Mouse (Mus musculus) heart, postnatal 36 days (tissue): ENCODE results near the gene Aff3. TPM values are rescaled to one million over a fixed set of nuclear protein-coding genes. Genes with fewer than 3 reads are reported as not detected.

Experiments
- DNase-seq, 2 experiments: peaks; one replicate each; pipeline ENCODE4 v3.0.0; 2021 to 2022
- intact Hi-C: fragments of 180-260 bp; cut with DNase I; formaldehyde crosslinking; loops from one replicate; pipeline ENCODE4 v1.15.1; 2025
- total RNA-seq, 2 experiments: library from RNA; stranded (reverse); gene quantifications; 2 replicates each; pipeline ENCODE4 v1.2.3; 2021

Aff3 gene
- total RNA-seq, 2 experiments from 2014 or later, result 2.1 to 2.6 TPM

GRCm38 (mm10) chr1:38139396-38139795 lies 525.4 kb downstream of the Aff3 start:
- no peak for DNase-seq
- intact Hi-C loops, result no loop called here

DNA sequence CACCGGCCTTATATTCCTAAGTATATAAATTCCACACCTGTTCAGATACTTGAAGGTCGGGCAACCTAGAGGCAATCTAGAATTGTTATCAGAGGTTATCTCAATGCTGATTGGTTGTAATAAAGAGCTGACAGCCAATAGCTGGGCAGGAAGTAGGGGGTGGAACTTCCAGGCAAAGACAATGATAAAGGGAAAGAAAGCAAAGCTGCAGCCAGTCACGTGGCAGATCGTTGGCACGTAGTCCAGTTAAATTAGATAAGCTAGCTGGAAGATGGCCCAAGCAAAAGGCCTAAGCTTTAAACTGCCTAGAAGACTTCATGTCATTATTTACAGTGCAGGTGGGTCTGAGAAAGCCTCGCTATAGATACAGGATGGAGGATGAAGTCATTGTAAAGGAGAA lies 531.8 kb downstream of the Aff3 start:
- peak in 1 of 2 experiments; percentile 13 for DNase-seq
- intact Hi-C loops, result loop anchor here (5.0 kb wide), 1 partner anchor 456 kb away; no protein-coding TSS in a partner anchor

- intact Hi-C loops, result loop anchor here (5.0 kb wide), 1 partner anchor 454 kb away; no protein-coding TSS in a partner anchor
- no peak for DNase-seq
These were observed 533.9 kb downstream of the Aff3 start for GRCm38 (mm10) chr1:38130715-38131483.

- DNase-seq, result peak; percentile 89 to 94
- intact Hi-C loops, result loop anchor here (2.0 to 5.0 kb wide), 3 partner anchors 133 to 452 kb away; partner anchors contain the start of genes Mitd1, Mrpl30 and Txndc9
These were observed 535.1 kb downstream of the Aff3 start, which contains the start of gene Rev1 for GRCm38 (mm10) chr1:38129501-38130267. TSS of gene Rev1 (minus strand) at chr1:38129801.

DNA sequence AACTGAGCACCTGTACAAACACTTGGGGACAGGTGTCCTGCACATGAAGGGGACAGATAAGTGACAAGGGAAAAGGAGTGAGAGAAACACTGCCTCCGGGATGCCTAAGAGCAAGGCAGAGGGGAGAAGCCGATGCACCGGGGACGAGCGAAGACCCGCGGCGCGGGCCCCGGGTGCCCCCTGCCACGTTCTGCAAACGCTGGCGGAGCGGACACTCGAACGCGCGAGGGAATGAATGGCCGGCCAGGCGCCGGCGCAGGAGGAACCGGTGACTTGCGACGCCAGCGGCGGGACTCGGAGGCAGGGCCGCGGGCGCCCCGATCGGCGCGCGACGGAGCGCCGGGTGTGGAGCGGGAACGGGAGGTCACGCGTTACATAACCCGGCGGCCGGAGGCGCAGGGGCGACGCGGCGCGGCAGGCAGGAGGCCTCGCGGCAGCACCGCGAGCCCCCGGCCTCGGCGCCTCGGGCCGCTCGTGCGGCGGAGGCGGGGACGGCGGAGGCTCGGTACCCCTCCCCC lies 535.8 kb downstream of the Aff3 start:
- intact Hi-C loops, result loop anchor here (2.0 to 5.0 kb wide), 2 partner anchors 132 to 237 kb away; partner anchors contain the start of genes Mitd1, Mrpl30 and Txndc9
- peak; percentile 60 to 73 for DNase-seq

Other genes with a start within 250 kb of the Aff3 start
- gene Lonrf2, start 171.8 kb upstream of the Aff3 start, total RNA-seq, result 1 to 10 TPM; 2.5 to 3.6 TPM
- gene Chst10, start 233.2 kb upstream of the Aff3 start, total RNA-seq, result under 1 TPM; 0.27 to 0.28 TPM